Mouse (Mus musculus): ENCODE measurements at regions not wholly inside any gene's neighbourhood (a gene's known extent, or its start where the extent isn't known, plus 50 kb on each side); places are given as distances from the start of the nearest gene placed in this dataset.

DNA sequence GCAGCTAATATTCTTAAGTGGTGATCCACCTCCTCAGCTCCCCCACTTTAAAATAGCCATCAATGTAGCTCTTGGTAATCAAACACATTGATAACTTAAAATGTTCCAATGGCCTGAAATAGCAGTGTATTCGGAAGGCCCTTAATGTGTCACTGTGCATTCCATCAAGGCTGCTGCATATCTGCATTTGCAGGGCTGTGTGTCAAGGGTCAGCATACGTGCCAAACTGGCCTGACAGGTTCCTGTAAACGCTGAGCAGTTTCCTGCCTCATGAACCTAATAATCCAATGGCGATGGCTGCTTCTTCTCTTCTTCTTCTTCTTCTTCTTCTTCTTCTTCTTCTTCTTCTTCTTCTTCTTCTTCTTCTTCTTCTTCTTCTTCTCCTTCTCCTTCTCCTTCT, 211.7 kb upstream of the Nfe2l3 start:
- TF ChIP-seq CTCF (IDR thresholded peaks at IDR 0.05): no peak
- TF ChIP-seq EP300 (IDR thresholded peaks at IDR 0.05): no peak

Data from lung, postnatal 0 days (tissue).